Mouse (Mus musculus) neural tube, embryonic 12.5 days (tissue): ENCODE measurements around the gene 4930402H24Rik. TPM values are rescaled to one million over a fixed set of nuclear protein-coding genes. Genes with fewer than 3 reads are reported as not detected.

ENCODE experiments used
- ATAC-seq: fragments of 200-750 bp; cut with Nextera tagmentation; 2 replicates; pipeline ENCODE4 v1.8.0; 2017; ENCODE audit warnings: low read depth, mild to moderate bottlenecking, moderate TSS enrichment, moderate library complexity; ENCODE audit not compliant: low FRiP score
- H3K27ac ChIP-seq: fragments of 300-500 bp; sonication (generic); 2 replicates; pipeline ENCODE4 v1.5.1; 2016
- H3K27me3 ChIP-seq: fragments of 300-500 bp; sonication (generic); replicated peaks from 2 replicates; pipeline ENCODE4 v1.6.1; 2016; ENCODE audit warnings: mild to moderate bottlenecking
- H3K36me3 ChIP-seq: fragments of 300-500 bp; sonication (generic); 2 replicates; pipeline ENCODE4 v1.6.1; 2016; ENCODE audit warnings: mild to moderate bottlenecking
- H3K4me1 ChIP-seq: fragments of 300-500 bp; sonication (generic); 2 replicates; pipeline ENCODE4 v1.6.1; 2016
- H3K4me2 ChIP-seq: fragments of 300-500 bp; sonication (generic); replicated peaks from 2 replicates; pipeline ENCODE4 v1.6.1; 2016; ENCODE audit warnings: mild to moderate bottlenecking
- H3K4me3 ChIP-seq: fragments of 300-500 bp; sonication (generic); 2 replicates; pipeline ENCODE4 v1.5.1; 2016
- H3K9ac ChIP-seq: fragments of 300-500 bp; sonication (generic); 2 replicates; pipeline ENCODE4 v1.6.1; 2016; ENCODE audit warnings: mild to moderate bottlenecking
- H3K9me3 ChIP-seq: fragments of 300-500 bp; sonication (generic); 2 replicates; pipeline ENCODE4 v1.6.1; 2016; ENCODE audit warnings: mild to moderate bottlenecking
- WGBS: fragments of 180-500 bp; shearing (Covaris S2); methylation state at CpG from one replicate; pipeline ENCODE4 v1.1.7; 2016; 5-methylcytosine and 5-hydroxymethylcytosine counted together
- polyA plus RNA-seq: library from polyadenylated mRNA; unstranded; fragments of >200 nt; fragmentation: Nextera tagmentation; extraction: Ambion mirVana; gene quantifications from 2 replicates; pipeline ENCODE4 v1.2.1, GENCODE M21; 2016

Gene 4930402H24Rik
- polyA plus RNA-seq, 1 experiment from 2014 or later: 86.6 TPM

DNA sequence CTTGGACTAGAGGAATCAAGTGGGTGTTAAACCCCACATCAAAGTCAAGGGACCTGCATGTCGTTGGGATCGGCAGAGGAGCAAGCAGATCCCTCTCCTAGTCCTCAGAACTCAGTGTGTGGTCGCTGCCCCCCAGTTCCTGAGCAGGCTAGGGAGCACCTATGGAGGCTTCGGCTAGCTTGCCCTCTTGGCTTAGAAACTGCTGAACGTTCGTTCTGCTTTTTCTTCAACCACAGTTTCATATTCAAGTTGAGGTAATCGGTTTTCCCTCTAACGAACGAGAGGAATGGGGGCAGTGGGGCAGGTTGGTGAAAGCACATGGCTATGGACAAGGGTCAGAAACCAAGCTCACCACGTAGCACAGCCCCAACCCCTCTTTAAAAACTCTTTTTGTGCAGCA, 199.1 kb downstream of the 4930402H24Rik start:
- Histone ChIP-seq H3K4me2 (no peak overlapping the region), H3K27ac (no peak overlapping the region), H3K9me3 (no peaks in the 10 kb centered on the region), H3K36me3 (peaks cover 50% of the 10 kb centered on the region), H3K9ac (no peak overlapping the region), H3K4me3 (no peak overlapping the region), H3K27me3 (no peaks in the 10 kb centered on the region), H3K4me1 (no peaks in the 10 kb centered on the region)
- 71% methylated on average over 10 of the region's 10 CpGs for WGBS
- no peak for ATAC-seq

DNA sequence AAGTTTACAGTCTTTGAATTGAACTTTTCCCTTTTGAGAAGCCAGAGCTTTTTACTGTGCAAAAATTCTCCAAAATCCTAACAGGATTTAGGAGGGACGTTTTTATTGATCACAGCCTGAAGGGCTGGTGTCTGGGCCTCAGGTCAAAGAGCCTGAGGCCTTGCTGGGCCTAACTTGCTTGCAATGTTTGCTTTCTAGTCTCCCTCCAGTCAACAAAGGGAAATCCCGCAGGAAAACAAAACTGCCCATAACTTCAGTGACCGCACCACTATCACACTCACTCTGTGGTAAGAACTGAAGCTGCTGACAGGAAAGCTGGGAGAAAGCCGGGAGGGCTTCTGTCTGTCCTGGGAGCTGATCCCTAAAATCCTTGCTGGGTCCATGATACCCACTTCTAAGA, 199.6 kb downstream of the 4930402H24Rik start:
- Histone ChIP-seq H3K27ac (no peak overlapping the region), H3K4me1 (no peaks in the 10 kb centered on the region), H3K9ac (no peak overlapping the region), H3K9me3 (no peaks in the 10 kb centered on the region), H3K36me3 (peaks cover 45% of the 10 kb centered on the region), H3K4me3 (no peak overlapping the region), H3K27me3 (no peaks in the 10 kb centered on the region), H3K4me2 (no peak overlapping the region)
- WGBS: 73% methylated on average over 4 of the region's 4 CpGs
- ATAC-seq: no peak

DNA sequence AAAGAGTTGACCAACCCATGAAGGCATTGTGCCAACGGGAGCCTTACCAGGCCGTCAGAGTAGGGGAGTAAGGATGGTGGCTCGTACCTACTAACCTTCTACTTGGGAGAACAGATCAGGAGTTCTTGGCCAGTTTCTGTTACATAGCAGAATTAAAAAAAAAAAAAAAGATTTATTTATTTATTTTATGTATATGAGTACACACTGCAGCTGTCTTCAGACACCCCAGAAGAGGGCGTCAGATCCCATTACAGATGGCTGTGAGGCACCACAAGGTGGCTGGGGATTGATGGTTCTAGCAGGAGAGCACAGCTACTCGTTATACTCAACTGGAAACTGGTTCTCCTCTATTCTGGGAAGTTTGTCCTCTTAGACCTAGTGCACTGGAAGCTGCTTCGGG, 201.0 kb downstream of the 4930402H24Rik start:
- Histone ChIP-seq H3K27me3 (no peaks in the 10 kb centered on the region), H3K4me3 (no peak overlapping the region), H3K4me2 (no peak overlapping the region), H3K27ac (no peak overlapping the region), H3K36me3 (peaks cover 31% of the 10 kb centered on the region), H3K9ac (no peak overlapping the region), H3K9me3 (no peaks in the 10 kb centered on the region), H3K4me1 (no peaks in the 10 kb centered on the region)
- no peak for ATAC-seq
- 78% methylated on average over 6 of the region's 6 CpGs for WGBS

DNA sequence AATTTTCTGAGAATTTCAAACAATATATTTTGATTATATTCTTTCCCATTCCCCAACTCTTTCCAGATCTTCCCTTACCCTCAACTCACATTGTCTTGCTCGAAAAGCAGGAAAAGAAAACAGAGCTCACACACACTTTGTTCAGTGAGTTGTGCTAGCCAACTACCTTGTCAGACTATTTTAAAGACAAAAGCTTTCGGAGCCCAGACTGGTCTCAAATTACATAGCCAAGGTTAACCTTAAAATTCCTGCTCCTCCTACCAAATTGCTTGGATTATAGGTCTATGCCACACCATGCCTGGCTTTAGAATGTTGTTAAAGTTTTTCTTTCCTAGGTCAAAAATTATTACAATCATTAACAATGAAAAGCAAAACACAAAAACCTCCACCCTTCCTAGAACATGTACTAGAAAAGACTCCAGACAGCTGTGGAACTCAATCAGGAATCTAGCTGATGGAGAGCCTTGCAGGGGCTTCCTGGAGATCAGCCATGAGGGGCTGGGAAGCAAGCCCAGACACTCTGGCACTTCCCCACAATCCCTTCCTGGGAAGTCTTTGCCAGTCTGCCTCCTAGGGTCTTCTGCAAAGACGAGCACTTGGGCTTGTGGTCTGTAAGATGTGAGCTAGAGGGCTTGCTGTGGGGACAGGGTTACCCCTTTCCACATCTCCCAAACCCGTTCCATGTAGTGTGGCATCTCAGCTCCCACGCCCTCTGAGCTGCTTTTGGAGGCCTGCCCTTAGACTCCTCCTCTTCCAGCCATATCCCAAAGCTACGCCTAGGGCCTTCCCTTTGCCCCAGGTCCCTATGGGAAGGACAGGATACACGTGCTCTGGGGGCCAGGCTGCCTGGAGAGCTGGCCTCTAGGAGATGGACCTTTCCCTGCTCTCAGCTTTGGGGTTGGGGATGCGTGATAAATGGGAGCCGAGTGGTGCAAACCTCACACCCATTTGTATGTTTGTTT, 201.9 kb downstream of the 4930402H24Rik start:
- ATAC-seq: no peak
- H3K9me3 ChIP-seq: no peaks in the 10 kb centered on the region
- no peaks in the 10 kb centered on the region for H3K4me1 ChIP-seq
- WGBS: 73% methylated on average over 9 of the region's 9 CpGs
- 0 out of 2 replicates have a peak, but pooled peaks cover 7% of the 10 kb centered on the region for H3K27me3 ChIP-seq
- no peak overlapping the region for H3K9ac ChIP-seq
- H3K4me3 ChIP-seq: no peak overlapping the region
- H3K36me3 ChIP-seq: peaks cover 24% of the 10 kb centered on the region
- H3K27ac ChIP-seq: no peak overlapping the region
- no peak overlapping the region for H3K4me2 ChIP-seq

DNA sequence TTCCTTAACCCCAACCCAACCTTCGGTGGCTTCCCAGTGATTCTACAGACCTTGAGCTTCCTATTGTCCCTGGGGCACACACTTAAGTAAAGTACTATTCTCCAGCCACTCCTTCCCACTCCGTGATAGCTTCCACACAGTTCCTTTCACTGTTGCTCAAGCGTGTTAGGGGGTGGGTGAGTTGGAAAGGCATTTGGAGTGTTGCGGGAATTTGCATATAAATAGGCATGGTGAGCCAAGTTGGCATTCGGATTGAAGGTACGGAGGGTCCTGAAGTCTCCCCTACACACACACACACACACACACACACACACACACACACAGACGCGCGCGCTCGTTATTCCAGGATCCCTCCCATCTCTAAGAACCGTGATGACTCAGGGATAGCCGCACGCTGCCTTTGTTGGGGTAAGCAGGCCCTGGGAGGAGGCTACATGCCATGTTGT, 208.4 kb downstream of the 4930402H24Rik start:
- ATAC-seq: peak; percentile 51
- H3K4me1 ChIP-seq: peaks cover 18% of the 10 kb centered on the region
- H3K4me2 ChIP-seq: peak overlapping the region; percentile 95
- peaks cover 49% of the 10 kb centered on the region for H3K27me3 ChIP-seq
- H3K9ac ChIP-seq: no peak overlapping the region
- under 1% methylated on average over 14 of the region's 14 CpGs for WGBS
- H3K4me3 ChIP-seq: peak overlapping the region; percentile 47
- H3K36me3 ChIP-seq: no peaks in the 10 kb centered on the region
- no peak overlapping the region for H3K27ac ChIP-seq
- no peaks in the 10 kb centered on the region for H3K9me3 ChIP-seq

DNA sequence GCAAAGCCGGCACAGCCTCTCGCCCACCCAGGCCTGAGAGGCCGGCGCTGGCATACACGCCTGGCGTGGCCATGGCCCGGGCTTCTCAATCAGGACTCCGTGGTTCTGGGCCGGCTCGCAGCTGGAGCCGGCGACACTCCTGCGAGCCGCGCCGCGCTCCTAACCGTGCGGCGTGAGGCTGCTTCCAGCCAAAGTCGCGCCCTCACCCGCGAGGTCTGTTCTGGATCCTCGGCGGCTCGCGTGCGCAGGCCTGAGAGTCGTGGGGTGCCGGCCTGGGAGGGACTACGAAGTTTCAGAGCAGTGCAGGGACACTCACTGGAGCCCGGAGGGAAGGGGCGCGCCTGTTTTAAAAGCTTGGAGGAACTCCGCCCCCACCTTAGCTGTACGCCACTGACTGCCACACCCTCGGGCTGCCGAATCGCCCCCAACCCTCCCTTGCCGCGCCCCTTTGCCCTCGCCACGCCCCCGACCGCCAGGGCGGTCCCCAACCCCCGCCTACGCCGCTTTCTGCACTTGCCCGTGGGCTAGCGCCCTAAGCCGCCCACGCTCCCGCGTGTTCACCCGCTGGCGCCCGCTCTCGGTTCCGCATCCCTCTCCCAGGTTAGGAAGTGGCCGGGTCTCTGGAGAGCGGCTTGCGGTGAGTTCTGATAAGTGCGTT, 208.9 kb downstream of the 4930402H24Rik start, which contains the start of gene Slc4a11:
Gene Slc4a11 (minus strand): TSS at position 367 of the 658 bp plus-strand sequence.
- Histone ChIP-seq H3K4me3 (peak within 1 kb of the TSS; percentile 47), H3K27me3 (peaks cover 49% of the 10 kb centered on the region), H3K9ac (peak within 1 kb of the TSS; percentile 58), H3K27ac (no peak within 1 kb of the TSS), H3K4me2 (peak within 1 kb of the TSS; percentile 95), H3K9me3 (no peaks in the 10 kb centered on the region), H3K36me3 (no peaks in the 10 kb centered on the region), H3K4me1 (peaks cover 18% of the 10 kb centered on the region)
- under 1% methylated on average over 65 of the region's 65 CpGs for WGBS
- peak; percentile 63 for ATAC-seq

DNA sequence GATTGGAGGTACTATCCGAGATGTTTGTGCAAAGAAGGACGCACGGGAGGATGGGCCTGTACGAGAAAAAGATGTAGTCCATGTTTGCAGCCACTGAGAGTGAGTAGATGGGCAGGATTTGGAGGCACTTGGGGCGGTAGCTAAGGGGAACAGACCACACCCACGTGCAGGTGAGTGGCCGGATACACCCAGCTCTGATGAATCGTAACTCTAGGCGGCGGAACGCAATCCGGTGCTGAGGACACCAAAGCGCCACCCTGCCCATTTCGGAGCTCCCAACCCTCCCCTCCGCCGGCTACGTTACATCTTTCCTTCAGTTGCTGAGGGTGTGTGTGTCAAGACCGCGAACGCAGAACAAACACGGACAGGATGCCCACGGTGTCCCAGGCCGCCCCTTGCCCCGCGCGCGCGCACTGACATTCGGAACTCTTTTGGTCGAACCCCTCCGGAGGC, 209.5 kb downstream of the 4930402H24Rik start:
- peak overlapping the region; percentile 95 for H3K4me2 ChIP-seq
- peaks cover 49% of the 10 kb centered on the region for H3K27me3 ChIP-seq
- H3K9me3 ChIP-seq: no peaks in the 10 kb centered on the region
- H3K9ac ChIP-seq: peak overlapping the region; percentile 58
- ATAC-seq: 0 out of 2 replicates have a peak, but pooled peaks have one; percentile 9
- H3K4me1 ChIP-seq: peaks cover 18% of the 10 kb centered on the region
- WGBS: 1% methylated on average over 31 of the region's 31 CpGs
- H3K36me3 ChIP-seq: no peaks in the 10 kb centered on the region
- peak overlapping the region; percentile 47 for H3K4me3 ChIP-seq
- no peak overlapping the region for H3K27ac ChIP-seq

DNA sequence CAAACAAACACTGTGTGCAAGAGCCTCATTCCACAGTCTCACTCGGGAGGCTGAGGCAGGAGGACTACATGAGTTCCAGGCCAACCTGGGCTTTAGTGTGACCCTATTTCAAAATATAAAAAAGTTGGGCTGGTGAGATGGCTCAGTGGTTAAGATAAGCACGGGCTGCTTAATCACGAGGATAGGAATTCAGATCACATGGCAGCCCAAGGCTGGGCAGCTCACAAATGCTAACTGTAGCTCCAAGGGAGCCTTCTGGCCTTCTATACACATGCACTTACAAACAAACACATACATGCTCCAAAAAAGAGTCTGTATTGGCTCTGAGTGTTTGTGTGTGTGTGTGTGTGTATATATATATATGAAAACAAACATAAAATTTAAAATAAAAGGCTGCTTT, 212.6 kb downstream of the 4930402H24Rik start:
- Histone ChIP-seq H3K9ac (no peak overlapping the region), H3K4me1 (peaks cover 18% of the 10 kb centered on the region), H3K36me3 (no peaks in the 10 kb centered on the region), H3K4me3 (no peak overlapping the region), H3K4me2 (no peak overlapping the region), H3K9me3 (no peaks in the 10 kb centered on the region), H3K27me3 (peaks cover 37% of the 10 kb centered on the region), H3K27ac (no peak overlapping the region)
- ATAC-seq: no peak
- WGBS: 49% methylated on average over 3 of the region's 3 CpGs

DNA sequence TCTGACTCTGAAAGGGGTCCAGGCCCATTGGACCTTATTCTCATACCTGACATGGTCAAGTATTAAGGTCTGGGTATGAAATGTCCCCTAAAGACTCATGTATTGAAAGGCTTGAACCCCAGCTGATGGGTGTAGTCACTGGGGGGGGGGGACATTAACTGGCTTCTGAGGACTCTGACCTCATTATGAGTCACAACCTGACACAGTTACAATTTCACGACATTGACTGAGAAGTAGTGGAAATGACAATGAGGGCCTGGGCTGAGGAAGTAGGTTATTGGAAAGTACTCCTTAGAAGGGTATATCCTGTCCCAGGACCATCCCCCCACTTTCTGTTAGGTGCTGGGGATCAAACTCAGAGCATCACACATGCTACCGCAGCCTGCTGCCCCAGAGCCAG, 217.2 kb downstream of the 4930402H24Rik start:
- Histone ChIP-seq H3K27ac (no peak overlapping the region), H3K4me1 (no peaks in the 10 kb centered on the region), H3K27me3 (no peaks in the 10 kb centered on the region), H3K9me3 (no peaks in the 10 kb centered on the region), H3K4me3 (no peak overlapping the region), H3K36me3 (peaks cover 14% of the 10 kb centered on the region; the same call in 1 of the 2 replicates), H3K9ac (no peak overlapping the region), H3K4me2 (no peak overlapping the region)
- no peak for ATAC-seq
- WGBS: 84% methylated on average over 2 of the region's 2 CpGs

DNA sequence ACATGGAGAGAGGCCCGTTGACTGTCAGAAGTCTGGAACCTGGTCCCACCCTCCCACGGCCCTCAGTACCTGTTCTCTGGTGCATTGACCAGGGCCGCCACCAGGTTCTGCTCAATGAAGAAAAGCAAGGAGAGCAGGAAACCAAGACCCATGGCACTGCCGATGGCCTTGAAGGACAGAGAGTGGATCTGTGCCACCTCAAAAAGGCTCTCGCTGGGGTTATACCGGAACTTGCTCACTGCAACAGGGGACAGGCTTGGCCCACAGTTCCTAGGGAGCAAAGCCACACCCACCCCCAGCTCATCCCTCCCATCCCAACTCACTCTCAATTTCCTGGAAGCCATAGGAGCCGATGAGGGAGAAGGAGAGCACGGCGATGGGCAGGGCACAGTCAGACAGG, 220.8 kb downstream of the 4930402H24Rik start:
- Histone ChIP-seq H3K9me3 (no peaks in the 10 kb centered on the region), H3K27ac (no peak overlapping the region), H3K4me1 (no peaks in the 10 kb centered on the region), H3K27me3 (no peaks in the 10 kb centered on the region), H3K36me3 (peaks cover 45% of the 10 kb centered on the region), H3K4me2 (no peak overlapping the region), H3K4me3 (no peak overlapping the region), H3K9ac (no peak overlapping the region)
- no peak for ATAC-seq
- WGBS: 87% methylated on average over 9 of the region's 9 CpGs

DNA sequence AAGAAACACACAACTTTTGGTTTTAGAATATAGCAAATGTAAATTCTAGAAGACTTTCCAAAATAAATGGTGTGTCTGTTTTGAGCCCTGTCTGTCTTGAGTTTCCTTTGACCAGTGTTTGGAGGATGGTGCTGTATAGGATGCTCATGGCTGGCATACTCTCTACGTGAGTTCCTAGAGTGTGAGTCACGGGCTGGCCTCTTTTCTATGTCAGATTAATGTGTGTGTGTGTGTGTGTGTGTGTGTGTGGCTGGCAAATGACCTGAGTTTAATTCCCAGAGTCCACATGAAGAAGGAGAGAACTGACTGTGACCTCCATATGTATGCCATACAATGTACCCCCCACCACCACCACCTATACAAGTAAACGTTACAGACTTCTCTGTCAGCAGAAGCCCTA, 224.7 kb downstream of the 4930402H24Rik start:
- H3K4me1 ChIP-seq: no peaks in the 10 kb centered on the region
- no peak overlapping the region for H3K4me2 ChIP-seq
- 86% methylated on average over 3 of the region's 3 CpGs for WGBS
- no peaks in the 10 kb centered on the region for H3K9me3 ChIP-seq
- no peaks in the 10 kb centered on the region for H3K27me3 ChIP-seq
- no peak for ATAC-seq
- H3K36me3 ChIP-seq: peaks cover 84% of the 10 kb centered on the region
- no peak overlapping the region for H3K27ac ChIP-seq
- H3K4me3 ChIP-seq: no peak overlapping the region
- H3K9ac ChIP-seq: no peak overlapping the region

DNA sequence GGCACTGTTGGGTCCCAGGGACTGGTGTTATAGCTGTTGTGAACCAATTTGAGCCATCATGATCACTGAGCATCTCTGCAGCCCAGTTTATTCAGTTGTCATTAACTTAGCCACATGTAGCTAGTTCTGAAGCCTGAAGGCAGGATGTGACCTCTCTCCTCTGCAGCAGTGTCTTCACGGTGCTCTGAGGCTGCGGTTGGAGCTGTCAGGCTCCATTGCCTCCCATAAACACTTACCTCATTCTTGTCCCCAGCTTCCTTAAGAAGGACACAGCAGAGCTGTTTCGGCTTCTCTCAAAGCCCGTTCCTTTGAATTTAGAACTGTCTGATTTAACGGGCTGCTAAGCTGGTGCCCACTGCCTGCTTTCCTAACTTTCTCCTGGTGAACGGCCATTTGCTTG, 226.3 kb downstream of the 4930402H24Rik start:
- 88% methylated on average over 6 of the region's 6 CpGs for WGBS

More for the DNA sequence above, 226.3 kb downstream of the 4930402H24Rik start:
- Histone ChIP-seq H3K4me2 (no peak overlapping the region), H3K27ac (no peak overlapping the region), H3K4me3 (no peak overlapping the region), H3K27me3 (no peaks in the 10 kb centered on the region), H3K9ac (no peak overlapping the region), H3K4me1 (no peaks in the 10 kb centered on the region), H3K9me3 (no peaks in the 10 kb centered on the region), H3K36me3 (peaks cover 95% of the 10 kb centered on the region)
- no peak for ATAC-seq
